Comparison of ENCODE assay signal across 15 mouse cellular contexts in genomic region chr5:105636484-105637191, GRCm38 (mm10).
DNase-seq lines count a peak whose midpoint lies in the region; TF ChIP-seq lines count a peak whose summit lies in the region.
"Had no signal": no experiment of that assay in that cellular context is flagged by ENCODE, and none has a peak within 500 bp of the region (broad histone marks: within the 10 kb centered on the region; RNA-seq: fewer than 3 reads in every experiment).

No protein-coding gene starts in this region.

- no peaks in the 10 kb centered on the region for H3K9me3 ChIP-seq in ES-E14 (ENCODE audit: control insufficient read depth, insufficient read depth, low read depth, low read length)

- H3K4me3 ChIP-seq in ES-E14 (ENCODE audit: insufficient read depth in 1 of 2, low read depth in 1 of 2, low read length in 2 of 2, poor library complexity in 1 of 2, severe bottlenecking in 1 of 2), result peak overlapping the region in 1 of 2 experiments; percentile 11; a peak in 1 of 4 replicates
- H3K4me3 ChIP-seq: limb, embryonic 13.5 days had no signal

- intact Hi-C loops in heart, postnatal 36 days (cut with DNase I), result no loop called here

- no peak overlapping the region for H3K9ac ChIP-seq in ES-E14 (ENCODE audit: insufficient read depth, low read depth, low read length, poor library complexity, severe bottlenecking)
- H3K9ac ChIP-seq: limb, embryonic 13.5 days had no signal

- no peaks in the 10 kb centered on the region for H3K36me3 ChIP-seq in ES-E14 (ENCODE audit: control insufficient read depth, insufficient read depth, low read length, poor library complexity, severe bottlenecking)
- H3K36me3 ChIP-seq: limb, embryonic 13.5 days had no signal

- H3K4me1 ChIP-seq in ES-E14 (ENCODE audit: control insufficient read depth in 2 of 2, insufficient read depth in 2 of 2, low read length in 2 of 2, poor library complexity in 1 of 2), result peaks cover 0 to 4% of the 10 kb centered on the region in 2 experiments; a peak in 1 of 4 replicates
- H3K4me1 ChIP-seq: limb, embryonic 13.5 days had no signal

- in situ Hi-C loops in ES-E14 (cut with MboI; ENCODE audit: low sequenced_read_pairs in 2 of 2, unreplicated experiment in 2 of 2), result no loop called here

- H3K27ac ChIP-seq in ES-E14 (ENCODE audit: insufficient read depth, low read depth, low read length, poor library complexity, severe bottlenecking), result no peak overlapping the region
- H3K27ac ChIP-seq: hindbrain, postnatal 0 days; limb, embryonic 13.5 days; macrophage had no signal

- DNase-seq in heart, adult 11 months, result peak; percentile 97
- DNase-seq in heart, postnatal 36 days, result no peak
- peak; percentile 59 for DNase-seq in ES-E14 (ENCODE audit: low read depth, low spot score)
- DNase-seq in fibroblast of lung, adult 2 months (ENCODE audit: low read depth), result peak; percentile 47
- DNase-seq in natural killer cell, adult 2 months (ENCODE audit: low spot score in 2 of 2), result peak; percentile 63 to 67
- no peak for DNase-seq in cerebellum, adult 18-20 months
- DNase-seq in cerebellum, adult 9-10 months, result no peak
- DNase-seq in embryo, embryonic 9.5 days (ENCODE audit: extremely low spot score), result no peak
- DNase-seq: adrenal gland, postnatal 36 days; cerebellum, postnatal 14 days; gastrocnemius, postnatal 36 days; layer of hippocampus, adult 9-11 months had no signal

TF ChIP-seq in ES-E14, 5 proteins besides CTCF, POLR2A, EP300 and RAD21:
- TF ChIP-seq ZNF384 (IDR thresholded peaks at IDR 0.05; ENCODE audit: low read depth, low read length) (no peak), HCFC1 (IDR thresholded peaks at IDR 0.05; ENCODE audit: borderline replicate concordance, insufficient read depth, low read length) (no peak), MAFK (IDR thresholded peaks at IDR 0.05; ENCODE audit: insufficient read depth, low read depth, low read length) (no peak), CHD2 (IDR thresholded peaks at IDR 0.05; ENCODE audit: low read depth, low read length) (no peak), ZC3H11A (IDR thresholded peaks at IDR 0.05; ENCODE audit: borderline replicate concordance, low read depth, low read length) (no peak)

Comparison
In these comparisons a context has a peak if more than half of its experiments do, and no peak if none do; other contexts are left out.
1. DNase-seq: peak in heart, adult 11 months (single experiment), ES-E14 (single experiment), fibroblast of lung, adult 2 months (single experiment) and natural killer cell, adult 2 months (2 of 2); none in heart, postnatal 36 days (0 of 2), cerebellum, adult 18-20 months (0 of 2), cerebellum, adult 9-10 months (single experiment) and embryo, embryonic 9.5 days (single experiment).